Mouse (Mus musculus): ENCODE results near the gene Pdcd5. TPM values are rescaled to one million over a fixed set of nuclear protein-coding genes. Genes with fewer than 3 reads are reported as not detected.

Gene Pdcd5
- total RNA-seq, 2 experiments from 2014 or later: 150 to 159 TPM

DNA sequence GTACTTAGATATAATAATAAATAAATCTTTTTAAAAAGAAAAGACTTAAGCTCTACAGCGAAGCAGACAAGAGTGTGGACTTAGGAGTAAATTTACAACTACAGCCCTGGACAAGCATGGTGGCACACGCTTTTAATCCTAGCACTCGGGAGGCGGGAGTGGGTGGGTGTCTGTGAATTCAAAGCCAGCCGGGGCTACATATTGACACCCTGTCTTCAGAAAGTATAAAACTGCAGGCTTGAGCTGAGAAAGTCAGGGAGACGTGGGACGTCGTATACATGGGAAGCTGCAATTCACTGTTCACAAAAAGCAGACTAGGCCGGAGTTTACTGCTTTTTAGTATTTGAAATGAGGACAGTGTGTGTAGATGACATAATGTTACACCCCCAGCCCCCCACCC lies 10.4 kb downstream of the Pdcd5 start:
- TF ChIP-seq CTCF (IDR thresholded peaks at IDR 0.05): no peak
- no peak for DNase-seq
- intact Hi-C loops (cut with DNase I): loop anchor here (1.0 to 5.0 kb wide), 2 partner anchors 55 to 91 kb away; no protein-coding TSS in a partner anchor
- H3K4me3 ChIP-seq: no peak overlapping the region
- H3K27ac ChIP-seq: no peak overlapping the region

DNA sequence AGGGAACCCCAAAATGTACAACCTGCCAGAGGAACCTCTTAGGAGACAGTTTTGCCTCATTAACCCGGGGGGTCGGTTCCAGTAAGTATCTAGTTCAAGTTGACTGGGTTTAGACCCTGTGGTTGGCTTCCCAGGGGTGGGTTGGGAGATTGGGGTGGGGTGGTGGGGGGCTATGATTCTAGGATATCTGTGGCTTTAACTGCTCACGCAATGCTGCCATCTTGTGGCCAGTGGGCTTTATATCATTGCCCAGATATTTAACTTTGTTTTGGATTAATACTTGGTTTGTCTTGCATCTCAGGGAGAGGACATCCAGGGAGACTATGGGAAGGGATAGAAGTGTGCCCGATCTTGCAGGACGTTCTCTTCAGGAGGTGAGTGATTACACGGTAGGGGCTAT lies 11.1 kb downstream of the Pdcd5 start:
- intact Hi-C loops (cut with DNase I): loop anchor here (1.0 to 5.0 kb wide), 2 partner anchors 54 to 90 kb away; no protein-coding TSS in a partner anchor
- H3K4me3 ChIP-seq: no peak overlapping the region
- peak; percentile 73 for TF ChIP-seq CTCF (IDR thresholded peaks at IDR 0.05)
- H3K27ac ChIP-seq: no peak overlapping the region
- no peak for DNase-seq

DNA sequence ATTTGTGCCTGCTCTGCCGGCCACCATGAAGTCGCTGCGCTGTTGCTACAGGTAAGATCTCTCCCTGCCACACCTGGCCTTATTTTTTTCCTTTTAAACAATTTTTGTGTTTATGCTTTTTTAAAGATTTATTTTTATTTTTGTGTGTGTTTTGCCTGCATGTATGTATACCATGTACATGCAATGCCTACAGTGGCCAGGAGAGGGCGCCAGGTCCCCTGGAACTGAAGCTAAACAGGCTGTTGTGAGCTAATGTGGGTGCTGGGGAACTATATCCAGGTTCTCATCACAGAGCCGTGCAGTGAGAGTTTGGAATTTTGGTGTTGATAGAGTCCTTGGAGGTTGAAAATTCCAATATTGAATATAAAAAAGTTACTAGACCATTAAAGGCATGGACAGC lies 18.8 kb downstream of the Pdcd5 start:
- DNase-seq: no peak
- intact Hi-C loops (cut with DNase I): no loop called here

DNA sequence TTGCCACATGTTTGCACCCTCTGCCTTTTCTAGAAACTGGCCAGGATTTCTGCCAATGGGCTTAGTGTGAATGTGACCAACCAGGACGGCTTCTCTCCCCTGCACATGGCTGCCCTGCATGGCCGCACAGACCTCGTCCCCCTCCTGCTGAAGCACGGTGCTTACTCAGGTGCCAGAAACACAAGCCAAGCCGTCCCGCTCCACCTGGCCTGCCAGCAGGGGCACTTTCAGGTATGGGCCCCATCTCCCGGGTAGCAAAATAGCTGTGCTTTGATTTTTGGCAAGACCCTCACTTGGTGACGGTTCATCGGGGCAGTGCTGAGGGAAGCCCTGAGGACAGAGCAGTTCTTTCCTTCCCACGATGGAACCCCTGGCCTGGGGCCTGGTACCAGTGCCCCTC lies 19.9 kb downstream of the Pdcd5 start:
- DNase-seq: no peak
- H3K4me3 ChIP-seq: no peak overlapping the region
- intact Hi-C loops (cut with DNase I): no loop called here
- no peak for TF ChIP-seq CTCF (IDR thresholded peaks at IDR 0.05)
- no peak overlapping the region for H3K27ac ChIP-seq

More for the DNA sequence above, 18.8 kb downstream of the Pdcd5 start:
- no peak overlapping the region for H3K4me3 ChIP-seq
- peak; percentile 67 for TF ChIP-seq CTCF (IDR thresholded peaks at IDR 0.05)
- no peak overlapping the region for H3K27ac ChIP-seq

DNA sequence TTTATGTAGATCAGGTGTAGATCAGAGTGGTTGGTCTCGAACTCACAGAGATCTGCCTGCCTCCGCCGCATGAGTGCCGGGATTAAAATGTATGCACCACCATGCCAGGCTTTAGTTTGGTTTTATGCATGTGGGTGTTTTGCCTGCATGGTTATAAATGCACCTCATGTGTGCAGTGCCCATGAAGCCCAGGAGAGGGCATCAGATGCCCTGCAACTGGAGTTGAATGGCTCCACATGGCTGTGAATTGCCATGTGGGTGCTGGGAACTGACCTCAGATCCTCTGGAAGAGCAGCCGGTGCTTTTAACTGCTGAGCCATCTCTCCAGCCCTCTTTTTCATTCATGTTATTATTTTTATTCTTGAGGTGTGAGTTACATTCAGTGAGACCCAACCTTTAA lies 21.3 kb downstream of the Pdcd5 start:
- no peak for TF ChIP-seq CTCF (IDR thresholded peaks at IDR 0.05)
- intact Hi-C loops (cut with DNase I): no loop called here

DNA sequence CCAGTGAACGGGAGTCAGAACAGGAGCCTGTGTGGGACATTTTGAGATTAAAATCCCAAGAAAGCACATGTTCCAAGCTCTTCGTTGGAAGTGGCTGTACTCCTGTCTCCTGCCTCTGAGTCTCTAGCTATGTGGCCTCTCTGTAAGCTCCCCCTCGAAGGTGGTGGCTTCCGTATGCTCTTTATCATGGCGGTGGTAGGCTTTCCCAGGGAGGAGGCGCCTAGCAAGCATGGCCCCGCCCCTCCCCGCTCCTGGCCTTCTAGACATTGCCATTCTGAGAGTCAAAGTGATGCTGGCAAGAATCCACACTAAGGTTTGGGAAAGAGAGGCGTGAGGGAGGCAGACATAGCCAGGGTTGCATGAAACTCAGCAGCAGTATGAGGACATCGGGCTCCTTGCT lies 24.7 kb downstream of the Pdcd5 start:
- H3K27ac ChIP-seq: no peak overlapping the region
- DNase-seq: no peak
- intact Hi-C loops (cut with DNase I): no loop called here
- TF ChIP-seq CTCF (IDR thresholded peaks at IDR 0.05): no peak
- no peak overlapping the region for H3K4me3 ChIP-seq

More for the DNA sequence above, 21.3 kb downstream of the Pdcd5 start:
- Histone ChIP-seq H3K27ac (no peak overlapping the region), H3K4me3 (no peak overlapping the region)
- DNase-seq: no peak

DNA sequence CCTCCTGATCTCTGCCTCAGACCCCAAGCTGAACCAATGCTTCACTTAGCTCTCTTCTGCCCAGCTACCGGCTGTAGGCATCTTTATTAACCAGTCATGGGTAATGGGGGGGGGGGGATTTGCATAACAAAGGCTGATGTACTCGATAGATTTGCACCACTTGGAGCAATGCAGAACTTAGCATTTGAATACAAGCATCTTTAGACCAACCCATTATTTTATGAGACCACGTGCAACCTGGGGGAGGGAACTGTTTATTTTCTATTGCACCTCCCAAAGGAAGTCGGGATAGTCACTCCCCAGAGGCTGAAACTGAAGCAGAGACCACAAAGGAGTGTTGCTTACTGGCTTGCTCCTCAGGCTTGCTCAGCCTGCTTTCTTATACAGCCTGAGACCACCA lies 29.8 kb downstream of the Pdcd5 start:
- no peak for DNase-seq
- TF ChIP-seq CTCF (IDR thresholded peaks at IDR 0.05): no peak
- Histone ChIP-seq H3K27ac (no peak overlapping the region), H3K4me3 (no peak overlapping the region)
- intact Hi-C loops (cut with DNase I): no loop called here

DNA sequence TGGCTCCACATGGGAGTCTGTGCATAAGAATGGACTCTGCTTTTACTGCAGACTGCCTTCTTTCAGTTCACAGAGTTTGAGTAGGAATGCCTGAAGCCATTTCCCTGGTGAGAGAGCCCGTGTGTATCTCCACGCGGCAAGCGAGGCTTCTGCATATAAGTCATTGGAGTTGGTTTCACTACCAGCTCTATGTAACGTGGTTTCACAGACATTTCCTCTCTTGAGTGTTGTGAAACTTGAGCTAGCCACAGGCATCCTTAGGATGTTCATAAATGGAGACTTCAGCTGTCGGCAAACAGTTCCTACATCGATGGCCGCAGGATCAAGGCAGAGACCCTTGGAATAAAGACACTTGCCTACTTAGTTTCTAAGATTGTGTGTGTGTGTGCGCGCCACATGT lies 38.1 kb downstream of the Pdcd5 start:
- intact Hi-C loops (cut with DNase I): no loop called here
- no peak for DNase-seq
- Histone ChIP-seq H3K27ac (no peak overlapping the region), H3K4me3 (no peak overlapping the region)
- TF ChIP-seq CTCF (IDR thresholded peaks at IDR 0.05): no peak

DNA sequence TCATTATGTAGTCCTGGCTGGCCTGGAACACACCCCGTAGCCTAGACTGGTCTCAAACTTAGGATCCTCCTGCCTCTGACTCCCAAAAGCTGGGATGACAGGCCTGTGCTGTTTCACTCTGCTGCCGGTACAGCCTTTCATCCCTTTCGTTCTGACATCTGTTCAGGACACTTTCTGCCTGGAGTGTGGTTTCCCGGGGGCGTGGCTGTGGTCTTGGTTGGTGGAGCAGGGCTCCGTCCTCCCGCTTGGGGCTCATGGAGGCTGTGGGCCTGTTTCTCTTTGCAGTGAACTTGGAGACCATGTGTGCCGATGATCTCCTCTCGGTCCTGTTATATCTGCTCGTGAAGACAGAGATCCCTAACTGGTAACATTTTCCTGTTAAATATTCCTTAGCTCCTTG lies 40.5 kb downstream of the Pdcd5 start:
- no peak for DNase-seq
- Histone ChIP-seq H3K4me3 (no peak overlapping the region), H3K27ac (no peak overlapping the region)
- no peak for TF ChIP-seq CTCF (IDR thresholded peaks at IDR 0.05)
- intact Hi-C loops (cut with DNase I): no loop called here

DNA sequence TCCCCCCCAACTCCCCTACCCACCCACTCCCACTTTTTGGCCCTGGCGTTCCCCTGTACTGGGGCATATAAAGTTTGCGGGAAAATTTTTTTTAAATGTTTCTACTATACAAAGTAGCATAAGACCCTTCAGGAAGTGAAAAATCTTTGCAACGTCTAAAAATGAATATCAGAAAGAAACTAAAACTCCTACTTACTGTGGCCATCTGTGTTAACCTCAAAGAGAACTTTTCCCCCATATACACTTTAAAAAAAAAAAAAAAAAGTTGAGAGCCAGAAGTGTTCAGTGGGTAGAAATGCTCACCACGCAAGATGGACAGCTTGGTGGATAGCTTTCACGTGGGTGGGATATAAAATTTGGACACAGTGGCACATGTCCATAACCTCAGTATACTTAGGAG lies 44.6 kb downstream of the Pdcd5 start:
- no peak for TF ChIP-seq CTCF (IDR thresholded peaks at IDR 0.05)
- intact Hi-C loops (cut with DNase I): no loop called here

DNA sequence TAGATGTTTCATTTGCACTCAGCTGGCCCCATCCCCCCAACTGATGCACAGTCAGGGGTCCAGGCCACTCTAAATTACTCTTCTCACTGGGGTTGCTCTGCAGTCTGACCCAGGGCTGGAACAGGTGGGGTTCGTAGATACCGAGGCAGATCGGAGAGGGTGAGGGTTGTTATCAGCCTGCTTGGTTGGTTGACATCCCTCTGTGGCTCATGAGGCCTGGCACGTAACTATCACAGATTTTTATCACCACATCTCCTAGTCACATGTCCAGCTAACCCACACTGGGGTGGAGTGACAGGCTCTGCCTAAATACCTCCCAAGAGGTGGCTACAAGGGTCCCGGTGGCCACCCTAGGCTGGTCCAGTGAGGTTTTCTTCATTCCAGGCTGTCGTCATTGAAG lies 46.2 kb downstream of the Pdcd5 start:
- intact Hi-C loops (cut with DNase I): loop anchor here (1.0 kb wide), 1 partner anchor 8 kb away; no protein-coding TSS in a partner anchor
- TF ChIP-seq CTCF (IDR thresholded peaks at IDR 0.05): no peak
- Histone ChIP-seq H3K27ac (no peak overlapping the region), H3K4me3 (no peak overlapping the region)
- DNase-seq: no peak

More for the DNA sequence above, 44.6 kb downstream of the Pdcd5 start:
- no peak overlapping the region for H3K27ac ChIP-seq
- H3K4me3 ChIP-seq: no peak overlapping the region
- DNase-seq: no peak

DNA sequence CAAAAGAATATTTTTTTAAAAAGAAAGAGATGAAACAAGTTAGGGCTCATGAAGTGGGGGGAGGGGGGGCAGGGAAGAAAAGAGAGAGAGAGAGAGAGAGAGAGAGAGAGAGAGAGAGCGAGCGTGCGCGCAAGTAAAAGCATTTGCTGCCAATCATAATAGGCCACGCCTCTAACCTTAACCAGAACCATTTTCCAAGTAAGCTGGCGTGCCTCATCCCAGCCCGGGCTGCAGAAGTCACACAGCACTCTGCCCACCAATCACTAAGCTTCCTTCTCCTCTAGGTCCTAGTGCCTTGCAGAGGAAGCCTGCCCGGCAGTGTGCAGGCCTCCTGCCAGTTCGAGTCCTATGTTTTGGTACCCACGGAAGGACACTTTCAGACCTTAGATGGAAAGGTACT lies 47.3 kb downstream of the Pdcd5 start:
- Histone ChIP-seq H3K4me3 (no peak overlapping the region), H3K27ac (no peak overlapping the region)
- intact Hi-C loops (cut with DNase I): no loop called here
- no peak for TF ChIP-seq CTCF (IDR thresholded peaks at IDR 0.05)
- DNase-seq: no peak

DNA sequence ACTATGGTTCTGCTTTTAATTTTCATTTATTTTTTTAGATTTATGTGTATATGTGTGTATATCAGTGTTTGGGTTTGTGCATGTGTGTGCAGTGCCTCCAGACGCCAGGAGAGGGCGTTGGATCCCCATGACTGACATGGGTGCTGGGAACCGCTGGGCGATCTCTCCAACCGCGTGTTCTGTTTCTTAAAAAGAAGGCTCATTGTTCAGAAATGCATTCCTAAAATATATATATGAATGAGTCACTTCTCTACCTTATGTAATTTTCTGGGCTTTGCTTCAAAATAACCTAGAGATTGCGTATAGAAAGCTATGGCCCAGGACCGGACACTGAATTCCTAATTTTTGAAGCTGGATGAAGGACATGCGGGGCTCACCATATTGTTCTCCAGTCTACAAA lies 47.8 kb downstream of the Pdcd5 start:
- no peak for TF ChIP-seq CTCF (IDR thresholded peaks at IDR 0.05)
- DNase-seq: no peak
- intact Hi-C loops (cut with DNase I): no loop called here
- Histone ChIP-seq H3K27ac (no peak overlapping the region), H3K4me3 (no peak overlapping the region)

DNA sequence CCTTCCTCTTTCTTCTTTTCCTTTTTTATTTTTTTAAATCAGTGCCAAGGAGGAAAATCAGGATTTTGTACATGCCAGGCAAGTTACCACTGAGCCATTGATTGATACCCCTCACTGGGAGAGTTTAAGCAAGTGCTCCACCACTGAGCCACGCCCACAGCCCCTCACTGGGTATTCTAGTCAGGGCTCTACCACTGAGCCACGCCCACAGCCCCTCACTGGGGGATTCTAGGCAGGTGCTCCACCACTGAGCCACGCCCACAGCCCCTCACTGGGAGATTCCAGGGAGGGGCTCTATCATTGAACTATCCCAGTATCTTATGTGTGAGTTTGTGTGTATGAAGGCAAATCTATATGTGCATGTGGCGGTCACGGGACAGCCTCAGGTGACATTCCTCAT lies 53.0 kb downstream of the Pdcd5 start:
- intact Hi-C loops (cut with DNase I): no loop called here
- no peak overlapping the region for H3K4me3 ChIP-seq
- no peak for DNase-seq
- H3K27ac ChIP-seq: no peak overlapping the region
- no peak for TF ChIP-seq CTCF (IDR thresholded peaks at IDR 0.05)

Other genes starting within 250 kb of the Pdcd5 start
- not detected for gene Slc7a9, start 198.7 kb downstream of the Pdcd5 start, total RNA-seq (2021)
- not detected for gene Tdrd12, start 109.8 kb downstream of the Pdcd5 start, total RNA-seq (2021)
- gene Nudt19, start 91.2 kb downstream of the Pdcd5 start, total RNA-seq (2021): 10 to 100 TPM; 51.9 to 52.4 TPM
- under 1 TPM in 1 of 2 experiments, not detected in 1; 0.06 TPM for gene Rgs9bp, start 61.9 kb downstream of the Pdcd5 start, total RNA-seq (2021)
- gene Ankrd27, start 61.3 kb downstream of the Pdcd5 start, total RNA-seq (2021): 10 to 100 TPM; 11.0 to 11.5 TPM
- gene Dpy19l3, start 106.9 kb upstream of the Pdcd5 start, total RNA-seq (2021): 1 to 10 TPM; 5.8 to 7.1 TPM
- 10 to 100 TPM; 17.9 to 18.5 TPM for gene Zfp507, start 155.5 kb upstream of the Pdcd5 start, total RNA-seq (2021)